Mouse (Mus musculus) cortical plate, adult 2 months (tissue): ENCODE data around the gene Notch4.

Experiments used
- CTCF ChIP-seq: fragments of 200-500 bp; IDR thresholded peaks from 2 replicates; pipeline ENCODE4 v1.5.1; 2011; ENCODE audit warnings: mild to moderate bottlenecking, control low read depth, low read length; ENCODE audit not compliant: insufficient read depth; ENCODE audit errors: extremely low read depth
- POLR2A ChIP-seq: fragments of 200-500 bp; IDR thresholded peaks from 2 replicates; pipeline ENCODE4 v1.6.1; 2011; ENCODE audit warnings: mild to moderate bottlenecking, low read length, control low read depth; ENCODE audit not compliant: insufficient read depth; ENCODE audit errors: extremely low read depth

- TF ChIP-seq POLR2A (no peak), CTCF (no peak)
Observed at GRCm38 (mm10) chr17:34604511-34605237, 40.6 kb downstream of the Notch4 start.
